13 mouse cellular contexts compared by ENCODE assay signal in the genomic region with DNA sequence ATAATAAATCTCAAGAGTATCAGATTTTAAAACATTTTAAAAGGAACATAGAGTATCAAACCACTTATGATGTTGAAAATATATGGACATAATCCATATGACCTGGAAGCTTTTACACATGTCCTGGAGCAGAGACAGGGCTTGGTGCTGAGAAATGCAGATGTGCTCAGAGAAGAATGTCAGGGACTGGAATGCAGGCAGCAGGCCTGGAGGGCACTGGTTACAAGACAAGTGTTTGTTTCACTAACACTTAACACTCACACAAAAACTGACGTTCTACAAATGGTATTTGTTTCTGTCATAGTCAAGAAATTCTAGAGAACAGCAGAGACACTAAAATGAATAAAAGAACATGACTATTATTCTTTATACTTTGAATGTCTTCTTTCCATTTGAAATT.
"Had no signal": no experiment of that assay in that cellular context is flagged by ENCODE, and none has a peak within 500 bp of the region (broad histone marks: within the 10 kb centered on the region; RNA-seq: fewer than 3 reads in every experiment).

No protein-coding gene starts in this region.

- DNase-seq: kidney, adult 18-20 months; kidney, postnatal 14 days; lung, postnatal 36 days; midbrain, embryonic 14.5 days; right cerebral cortex, postnatal 4 days had no signal

- H3K4me2 ChIP-seq: liver, embryonic 11.5 days; liver, embryonic 15.5 days; lung, embryonic 15.5 days; neural tube, embryonic 15.5 days; stomach, embryonic 15.5 days had no signal

- H3K9me3 ChIP-seq: limb, embryonic 10.5 days; liver, embryonic 15.5 days; lung, embryonic 15.5 days; midbrain, embryonic 10.5 days; neural tube, embryonic 15.5 days; stomach, embryonic 15.5 days had no signal

- H3K27me3 ChIP-seq: liver, embryonic 15.5 days; lung, embryonic 15.5 days; neural tube, embryonic 15.5 days; stomach, embryonic 15.5 days had no signal

- H3K27ac ChIP-seq: limb, embryonic 10.5 days; liver, embryonic 15.5 days; lung, embryonic 15.5 days; midbrain, embryonic 10.5 days; neural tube, embryonic 15.5 days; stomach, embryonic 15.5 days had no signal

- H3K36me3 ChIP-seq: limb, embryonic 10.5 days; liver, embryonic 15.5 days; lung, embryonic 15.5 days; midbrain, embryonic 10.5 days; neural tube, embryonic 15.5 days; stomach, embryonic 15.5 days had no signal

- H3K9ac ChIP-seq: liver, embryonic 15.5 days; lung, embryonic 15.5 days; neural tube, embryonic 15.5 days; stomach, embryonic 15.5 days had no signal

- H3K4me1 ChIP-seq: limb, embryonic 10.5 days; liver, embryonic 15.5 days; lung, embryonic 15.5 days; midbrain, embryonic 10.5 days; neural tube, embryonic 15.5 days; stomach, embryonic 15.5 days had no signal

- H3K4me3 ChIP-seq: limb, embryonic 10.5 days; liver, embryonic 15.5 days; lung, embryonic 15.5 days; midbrain, embryonic 10.5 days; myocyte; neural tube, embryonic 15.5 days; stomach, embryonic 15.5 days had no signal
